Mouse (Mus musculus): ENCODE measurements around the gene Map3k10. TPM values are rescaled to one million over a fixed set of nuclear protein-coding genes. Genes with fewer than 3 reads are reported as not detected.
"Not testable (repeated sequence)": the region's sequence is repeated elsewhere in the genome, so short reads cannot be mapped to it uniquely, and the experiment has no call there.

The Map3k10 gene
- polyA plus RNA-seq, 1 experiment from 2014 or later: 1.7 TPM

DNA sequence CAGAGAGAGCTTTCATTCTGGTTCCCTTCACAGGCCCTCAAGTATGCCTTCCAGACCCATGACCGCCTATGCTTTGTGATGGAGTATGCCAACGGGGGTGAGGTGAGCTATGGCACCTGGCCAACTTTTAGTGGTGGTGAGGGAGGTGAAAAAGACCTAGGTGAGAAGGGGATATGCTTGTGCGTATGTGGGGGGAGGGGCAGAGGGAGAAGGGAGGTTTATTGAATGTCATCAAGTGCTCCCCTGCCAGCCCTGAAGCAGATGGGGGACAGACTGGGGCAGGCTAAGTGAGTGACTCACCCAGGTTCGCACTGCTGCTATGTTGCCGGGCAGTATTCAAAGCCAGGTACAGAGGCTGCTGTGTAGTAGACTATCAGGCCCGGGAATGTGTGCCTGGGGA, 41.2 kb downstream of the Map3k10 start:
- no peaks in the 10 kb centered on the region for H3K4me1 ChIP-seq (ENCODE audit: insufficient read depth)
- no peak for ATAC-seq
- H3K9ac ChIP-seq (replicated peaks): no peak overlapping the region
- 83% methylated on average over 6 of the region's 6 CpGs for WGBS (ENCODE audit: insufficient replicate concordance)
- no peak overlapping the region for H3K4me3 ChIP-seq (ENCODE audit: low read depth, low read length)
- no peak overlapping the region for H3K27ac ChIP-seq (ENCODE audit: low read depth)
- no peaks in the 10 kb centered on the region for H3K9me3 ChIP-seq (ENCODE audit: low read length)
- DNase-seq: no peak
- H3K27me3 ChIP-seq (ENCODE audit: insufficient read depth, low read length): no peaks in the 10 kb centered on the region
- peaks cover 60% of the 10 kb centered on the region for H3K36me3 ChIP-seq (replicated peaks; ENCODE audit: insufficient read depth, low read length)
- no peak for TF ChIP-seq EP300 (IDR thresholded peaks at IDR 0.05; ENCODE audit: low read depth)
- no peak for TF ChIP-seq CTCF (IDR thresholded peaks at IDR 0.05; ENCODE audit: low read depth)
- H3K4me2 ChIP-seq (ENCODE audit: low read depth, low read length): no peak overlapping the region

DNA sequence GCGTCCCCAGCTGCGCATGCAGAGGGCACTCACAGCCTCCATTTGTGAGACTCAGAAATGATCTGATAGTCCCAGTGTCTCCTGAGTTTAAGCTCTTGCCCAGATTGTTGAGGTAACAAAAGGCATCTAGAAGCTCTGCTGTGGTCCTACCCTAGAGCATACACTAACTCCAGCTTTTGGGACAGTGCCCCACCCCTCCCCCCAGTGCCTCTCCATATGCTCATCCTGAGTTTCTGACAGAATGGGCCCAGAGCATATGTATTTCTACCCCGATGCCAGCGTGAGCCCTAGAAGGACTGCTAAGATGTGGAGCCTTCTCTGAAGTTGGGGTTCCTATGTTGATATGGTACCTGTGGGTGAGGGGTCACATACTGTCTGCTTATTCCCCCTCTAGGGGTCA, 43.0 kb downstream of the Map3k10 start:
- no peak for ATAC-seq
- Histone ChIP-seq H3K4me1 (ENCODE audit: insufficient read depth) (no peaks in the 10 kb centered on the region), H3K27me3 (ENCODE audit: insufficient read depth, low read length) (no peaks in the 10 kb centered on the region), H3K36me3 (replicated peaks; ENCODE audit: insufficient read depth, low read length) (peaks cover 67% of the 10 kb centered on the region), H3K9me3 (ENCODE audit: low read length) (no peaks in the 10 kb centered on the region), H3K27ac (ENCODE audit: low read depth) (no peak overlapping the region), H3K4me2 (ENCODE audit: low read depth, low read length) (no peak overlapping the region), H3K9ac (replicated peaks) (no peak overlapping the region), H3K4me3 (ENCODE audit: low read depth, low read length) (no peak overlapping the region)
- no peak for DNase-seq
- 90% methylated on average over 4 of the region's 4 CpGs for WGBS (ENCODE audit: insufficient replicate concordance)
- no peak for TF ChIP-seq EP300 (IDR thresholded peaks at IDR 0.05; ENCODE audit: low read depth)

- not testable (repeated sequence) for H3K9me3 ChIP-seq (ENCODE audit: low read length); H3K4me3 ChIP-seq (ENCODE audit: low read depth, low read length); DNase-seq; H3K4me1 ChIP-seq (ENCODE audit: insufficient read depth); ATAC-seq; H3K27me3 ChIP-seq (ENCODE audit: insufficient read depth, low read length); H3K9ac ChIP-seq (replicated peaks); H3K4me2 ChIP-seq (ENCODE audit: low read depth, low read length); H3K27ac ChIP-seq (ENCODE audit: low read depth)
- peaks cover 70% of the 10 kb centered on the region for H3K36me3 ChIP-seq (replicated peaks; ENCODE audit: insufficient read depth, low read length)
- WGBS (ENCODE audit: insufficient replicate concordance): 84% methylated on average over 7 of the region's 7 CpGs
Observed at GRCm38 (mm10) chr7:27628816-27629215, 45.6 kb downstream of the Map3k10 start.

- Histone ChIP-seq H3K9ac (replicated peaks) (no peak overlapping the region), H3K4me1 (ENCODE audit: insufficient read depth) (no peaks in the 10 kb centered on the region), H3K27me3 (ENCODE audit: insufficient read depth, low read length) (no peaks in the 10 kb centered on the region), H3K9me3 (ENCODE audit: low read length) (no peaks in the 10 kb centered on the region), H3K36me3 (replicated peaks; ENCODE audit: insufficient read depth, low read length) (peaks cover 68% of the 10 kb centered on the region), H3K4me3 (ENCODE audit: low read depth, low read length) (no peak overlapping the region), H3K4me2 (ENCODE audit: low read depth, low read length) (no peak overlapping the region), H3K27ac (ENCODE audit: low read depth) (no peak overlapping the region)
- 95% methylated on average over 6 of the region's 6 CpGs for WGBS (ENCODE audit: insufficient replicate concordance)
- DNase-seq (no peak), ATAC-seq (no peak)
- TF ChIP-seq CTCF (IDR thresholded peaks at IDR 0.05; ENCODE audit: low read depth): no peak
- TF ChIP-seq EP300 (IDR thresholded peaks at IDR 0.05; ENCODE audit: low read depth): no peak
Observed at GRCm38 (mm10) chr7:27628190-27628589, 46.2 kb downstream of the Map3k10 start.

DNA sequence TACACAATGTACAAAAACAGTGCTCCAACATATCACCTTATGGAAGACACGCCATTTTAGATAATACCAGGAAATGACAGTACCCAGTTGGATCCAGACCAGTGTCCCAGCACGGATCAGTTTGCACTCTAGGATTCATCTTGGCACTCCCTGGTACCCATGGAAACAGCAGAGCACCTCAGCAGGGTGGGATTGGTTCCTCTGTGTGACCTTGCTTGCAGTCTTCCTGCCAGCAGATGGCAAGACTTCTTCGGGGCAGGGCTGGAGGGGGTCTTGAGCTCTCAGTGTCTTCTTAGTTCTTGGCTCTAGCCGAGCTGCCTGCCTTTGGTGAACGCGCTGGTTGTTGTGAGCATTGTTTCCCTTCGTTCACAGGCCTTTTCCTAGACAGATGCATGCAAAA, 46.7 kb downstream of the Map3k10 start:
- H3K27ac ChIP-seq (ENCODE audit: low read depth): no peak overlapping the region
- no peak for ATAC-seq
- no peak overlapping the region for H3K4me3 ChIP-seq (ENCODE audit: low read depth, low read length)
- H3K4me2 ChIP-seq (ENCODE audit: low read depth, low read length): no peak overlapping the region
- H3K27me3 ChIP-seq (ENCODE audit: insufficient read depth, low read length): no peaks in the 10 kb centered on the region
- TF ChIP-seq CTCF (IDR thresholded peaks at IDR 0.05; ENCODE audit: low read depth): no peak
- TF ChIP-seq EP300 (IDR thresholded peaks at IDR 0.05; ENCODE audit: low read depth): no peak
- H3K4me1 ChIP-seq (ENCODE audit: insufficient read depth): no peaks in the 10 kb centered on the region
- WGBS (ENCODE audit: insufficient replicate concordance): 84% methylated on average over 7 of the region's 7 CpGs
- peaks cover 64% of the 10 kb centered on the region for H3K36me3 ChIP-seq (replicated peaks; ENCODE audit: insufficient read depth, low read length)
- no peak for DNase-seq
- no peak overlapping the region for H3K9ac ChIP-seq (replicated peaks)
- no peaks in the 10 kb centered on the region for H3K9me3 ChIP-seq (ENCODE audit: low read length)

- H3K27ac ChIP-seq (ENCODE audit: low read depth): no peak overlapping the region
- H3K4me2 ChIP-seq (ENCODE audit: low read depth, low read length): no peak overlapping the region
- TF ChIP-seq CTCF (IDR thresholded peaks at IDR 0.05; ENCODE audit: low read depth) (no peak), EP300 (IDR thresholded peaks at IDR 0.05; ENCODE audit: low read depth) (no peak)
- no peaks in the 10 kb centered on the region for H3K27me3 ChIP-seq (ENCODE audit: insufficient read depth, low read length)
- no peaks in the 10 kb centered on the region for H3K9me3 ChIP-seq (ENCODE audit: low read length)
- H3K36me3 ChIP-seq (replicated peaks; ENCODE audit: insufficient read depth, low read length): peaks cover 63% of the 10 kb centered on the region
- DNase-seq (no peak), ATAC-seq (no peak)
- H3K9ac ChIP-seq (replicated peaks): no peak overlapping the region
- H3K4me1 ChIP-seq (ENCODE audit: insufficient read depth): no peaks in the 10 kb centered on the region
- H3K4me3 ChIP-seq (ENCODE audit: low read depth, low read length): no peak overlapping the region
Observed at GRCm38 (mm10) chr7:27624967-27625366, 49.4 kb downstream of the Map3k10 start.

DNA sequence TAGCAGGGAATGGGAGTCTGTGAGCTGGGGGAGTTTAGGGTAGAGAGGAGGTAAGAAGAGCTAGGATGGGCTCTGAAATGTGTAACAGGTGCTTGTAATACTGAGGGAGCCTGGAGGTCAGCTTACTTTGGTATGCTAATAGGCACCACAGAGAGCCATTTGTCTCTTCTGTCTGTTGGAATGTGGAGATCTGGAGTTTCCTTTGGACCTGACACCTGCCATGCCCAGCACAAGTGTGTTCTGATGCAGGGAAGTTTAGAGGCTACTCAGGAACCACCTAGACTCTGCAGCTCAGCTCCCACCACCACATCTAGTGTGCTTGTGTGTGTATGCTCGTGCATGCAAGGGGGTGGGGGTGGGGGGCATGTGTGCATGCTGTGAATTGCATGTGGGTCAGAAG, 52.2 kb downstream of the Map3k10 start:
- no peak for DNase-seq
- no peak for TF ChIP-seq CTCF (IDR thresholded peaks at IDR 0.05; ENCODE audit: low read depth)
- TF ChIP-seq EP300 (IDR thresholded peaks at IDR 0.05; ENCODE audit: low read depth): no peak
- Histone ChIP-seq H3K27me3 (ENCODE audit: insufficient read depth, low read length) (no peaks in the 10 kb centered on the region), H3K4me1 (ENCODE audit: insufficient read depth) (no peaks in the 10 kb centered on the region), H3K4me3 (ENCODE audit: low read depth, low read length) (no peak overlapping the region), H3K9ac (replicated peaks) (no peak overlapping the region), H3K9me3 (ENCODE audit: low read length) (no peaks in the 10 kb centered on the region), H3K36me3 (replicated peaks; ENCODE audit: insufficient read depth, low read length) (peaks cover 66% of the 10 kb centered on the region), H3K27ac (ENCODE audit: low read depth) (no peak overlapping the region), H3K4me2 (ENCODE audit: low read depth, low read length) (no peak overlapping the region)
- WGBS (ENCODE audit: insufficient replicate concordance): 71% methylated on average over 1 of the region's 1 CpGs
- no peak for ATAC-seq

All from liver, postnatal 0 days (tissue).